Mouse (Mus musculus) MEL (cell line): ENCODE measurements around the gene D5Ertd579e.

Source experiments
- CHD1 ChIP-seq: IDR thresholded peaks from 2 replicates; pipeline ENCODE4 v1.6.1; 2012; ENCODE audit warnings: low read depth, mild to moderate bottlenecking, inconsistent platforms, low read length, improper control_type of control experiment
- CTCF ChIP-seq, 3 experiments: IDR thresholded peaks in 2 of 3; conservative IDR thresholded peaks in 1 of 3; 2 replicates each; pipeline ENCODE4 v1.5.1; 2011 to 2012; ENCODE audit warnings: low read length in 3 of 3, low read depth in 2 of 3, mild to moderate bottlenecking in 2 of 3, improper control_type of control experiment in 1 of 3, inconsistent platforms in 1 of 3, mixed read lengths in 1 of 3, moderate library complexity in 1 of 3; ENCODE audit not compliant: control insufficient read depth in 1 of 3, insufficient read depth in 1 of 3, poor library complexity in 1 of 3, severe bottlenecking in 1 of 3
- EP300 ChIP-seq, 2 experiments: IDR thresholded peaks; 2 replicates each; pipeline ENCODE4 v1.6.1; 2011; ENCODE audit warnings: improper control_type of control experiment in 2 of 2, low read length in 2 of 2, low read depth in 1 of 2, mild to moderate bottlenecking in 1 of 2
- UBTF ChIP-seq: IDR thresholded peaks from 2 replicates; pipeline ENCODE4 v1.6.1; 2012; ENCODE audit warnings: low read depth, mild to moderate bottlenecking, inconsistent platforms, low read length, improper control_type of control experiment, moderate library complexity, borderline replicate concordance; ENCODE audit not compliant: insufficient read depth

DNA sequence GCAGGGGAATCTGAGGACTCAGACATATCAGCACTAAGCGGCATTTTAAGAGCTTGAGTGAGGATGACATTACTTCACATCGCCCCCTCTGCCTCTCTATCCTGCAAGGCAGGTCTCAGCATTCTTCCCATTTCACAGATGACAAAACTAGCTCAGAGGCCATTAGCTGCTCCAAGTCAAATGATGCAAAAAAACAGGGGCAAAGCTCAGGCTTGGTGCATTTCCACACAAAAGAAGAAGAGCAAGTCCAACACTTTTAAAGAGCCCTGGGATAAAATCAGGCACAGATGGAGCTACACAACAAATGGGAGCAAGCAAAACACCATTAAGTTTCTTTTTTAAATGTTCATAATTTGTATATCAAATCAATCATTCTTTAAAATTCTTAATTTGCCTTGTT is 2.2 kb downstream of the D5Ertd579e start:
- TF ChIP-seq UBTF: no peak
- no peak for TF ChIP-seq CHD1
- TF ChIP-seq EP300 (IDR thresholded peaks at IDR 0.05; ENCODE audit: low read depth in 1 of 2, low read length in 2 of 2): no peak
- no peak for TF ChIP-seq CTCF (IDR thresholded peaks at IDR 0.05 in 2 of 3, conservative IDR thresholded peaks at IDR 0.05 in 1 of 3; ENCODE audit: control insufficient read depth in 1 of 3, insufficient read depth in 1 of 3, low read depth in 2 of 3, low read length in 3 of 3, poor library complexity in 1 of 3, severe bottlenecking in 1 of 3)
